Mouse (Mus musculus) neural tube, embryonic 14.5 days (tissue): ENCODE results near the gene Olfr1392. TPM values are rescaled to one million over a fixed set of nuclear protein-coding genes. Genes with fewer than 3 reads are reported as not detected.

ENCODE experiments used
- ATAC-seq: fragments of 200-750 bp; cut with Nextera tagmentation; 2 replicates; pipeline ENCODE4 v1.8.0; 2017; ENCODE audit warnings: low read depth, mild to moderate bottlenecking, moderate TSS enrichment, moderate library complexity
- H3K27ac ChIP-seq: fragments of 300-500 bp; sonication (generic); 2 replicates; pipeline ENCODE4 v1.5.1; 2014; ENCODE audit warnings: low read depth, mild to moderate bottlenecking, control low read depth, low read length, moderate library complexity, mixed read lengths
- H3K27me3 ChIP-seq: fragments of 300-500 bp; sonication (generic); 2 replicates; pipeline ENCODE4 v1.6.1; 2014; ENCODE audit warnings: low read length; ENCODE audit not compliant: control insufficient read depth, insufficient read depth
- H3K36me3 ChIP-seq: fragments of 300-500 bp; sonication (generic); 2 replicates; pipeline ENCODE4 v1.6.1; 2014; ENCODE audit warnings: low read length, mixed read lengths; ENCODE audit not compliant: control insufficient read depth, insufficient read depth
- H3K4me1 ChIP-seq: fragments of 300-500 bp; sonication (generic); 2 replicates; pipeline ENCODE4 v1.6.1; 2014; ENCODE audit warnings: low read length; ENCODE audit not compliant: control insufficient read depth, insufficient read depth
- H3K4me2 ChIP-seq: fragments of 300-500 bp; sonication (generic); 2 replicates; pipeline ENCODE4 v1.6.1; 2014; ENCODE audit warnings: mild to moderate bottlenecking, low read depth, low read length, control low read depth
- H3K4me3 ChIP-seq: fragments of 300-500 bp; sonication (generic); 2 replicates; pipeline ENCODE4 v1.5.1; 2014; ENCODE audit warnings: low read depth, low read length, control low read depth, mixed read lengths
- H3K9ac ChIP-seq: fragments of 300-500 bp; sonication (generic); replicated peaks from 2 replicates; pipeline ENCODE4 v1.6.1; 2014; ENCODE audit warnings: low read depth, mild to moderate bottlenecking, control low read depth, low read length, mixed read lengths
- H3K9me3 ChIP-seq: fragments of 300-500 bp; sonication (generic); 2 replicates; pipeline ENCODE4 v1.6.1; 2016; ENCODE audit warnings: low read length; ENCODE audit not compliant: control insufficient read depth
- WGBS: fragments of 180-500 bp; shearing (Covaris S2); extraction: QIAGEN DNeasy Blood & Tissue Kit; methylation state at CpG from one replicate; pipeline ENCODE4 v1.1.7; 2014; 5-methylcytosine and 5-hydroxymethylcytosine counted together
- polyA plus RNA-seq: library from polyadenylated mRNA; unstranded; fragments of >200 nt; fragmentation: Nextera tagmentation; extraction: Ambion mirVana; gene quantifications from 2 replicates; pipeline ENCODE4 v1.2.1, GENCODE M21; 2014

Olfr1392 gene
- polyA plus RNA-seq, 1 experiment from 2014 or later, result not detected

DNA sequence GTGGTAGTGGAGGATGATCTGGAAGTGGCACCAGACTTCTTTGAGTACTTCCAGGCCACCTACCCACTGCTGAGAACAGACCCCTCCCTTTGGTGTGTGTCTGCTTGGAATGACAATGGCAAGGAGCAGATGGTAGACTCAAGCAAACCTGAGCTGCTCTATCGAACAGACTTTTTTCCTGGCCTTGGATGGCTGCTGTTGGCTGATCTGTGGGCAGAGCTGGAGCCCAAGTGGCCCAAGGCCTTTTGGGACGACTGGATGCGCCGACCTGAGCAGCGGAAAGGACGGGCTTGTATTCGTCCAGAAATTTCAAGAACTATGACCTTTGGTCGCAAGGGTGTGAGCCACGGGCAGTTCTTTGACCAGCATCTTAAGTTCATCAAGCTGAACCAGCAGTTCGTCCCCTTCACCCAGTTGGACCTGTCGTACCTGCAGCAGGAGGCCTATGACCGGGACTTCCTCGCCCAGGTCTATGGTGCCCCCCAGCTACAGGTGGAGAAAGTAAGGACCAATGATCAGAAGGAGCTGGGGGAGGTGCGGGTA, 23.7 kb upstream of the Olfr1392 start:
- no peaks in the 10 kb centered on the region for H3K27me3 ChIP-seq
- no peak overlapping the region for H3K27ac ChIP-seq
- H3K4me1 ChIP-seq, result no peaks in the 10 kb centered on the region
- no peak for ATAC-seq
- H3K9me3 ChIP-seq, result no peaks in the 10 kb centered on the region
- H3K9ac ChIP-seq, result no peak overlapping the region
- H3K4me3 ChIP-seq, result no peak overlapping the region
- H3K36me3 ChIP-seq, result no peaks in the 10 kb centered on the region; the same call in 1 of the 2 replicates
- H3K4me2 ChIP-seq, result no peak overlapping the region
- WGBS, result 95% methylated on average over 14 of the region's 14 CpGs

DNA sequence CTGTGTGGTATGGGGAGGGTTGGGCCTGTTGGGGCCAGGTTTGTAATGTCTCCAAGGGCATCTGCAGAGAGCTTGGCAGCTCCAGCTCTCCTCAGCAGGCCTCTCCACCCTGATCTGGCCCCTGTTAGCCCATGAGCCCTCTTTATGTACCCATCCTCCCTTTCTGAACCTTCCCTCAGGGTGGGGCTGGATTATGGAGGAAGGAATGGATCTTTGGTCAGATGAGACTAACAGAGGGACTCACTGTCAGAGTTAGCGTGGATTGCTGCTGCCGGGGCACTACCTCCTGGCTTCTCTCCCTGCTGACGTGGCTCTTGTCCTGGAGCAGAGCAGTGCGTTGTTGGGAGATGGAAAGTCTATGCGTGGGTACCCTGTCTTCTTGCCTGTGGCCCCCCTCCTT, 22.8 kb upstream of the Olfr1392 start:
- 96% methylated on average over 5 of the region's 5 CpGs for WGBS
- Histone ChIP-seq H3K9ac (no peak overlapping the region), H3K27me3 (no peaks in the 10 kb centered on the region), H3K27ac (no peak overlapping the region), H3K4me3 (no peak overlapping the region), H3K4me1 (no peaks in the 10 kb centered on the region), H3K9me3 (no peaks in the 10 kb centered on the region), H3K36me3 (no peaks in the 10 kb centered on the region; the same call in 1 of the 2 replicates), H3K4me2 (no peak overlapping the region)
- ATAC-seq, result no peak

GRCm38 (mm10) chr11:49263149-49263548, 21.9 kb upstream of the Olfr1392 start:
- H3K9ac ChIP-seq, result no peak overlapping the region
- H3K27ac ChIP-seq, result no peak overlapping the region
- WGBS, result 95% methylated on average over 6 of the region's 6 CpGs
- no peak overlapping the region for H3K4me3 ChIP-seq
- no peaks in the 10 kb centered on the region; the same call in 1 of the 2 replicates for H3K36me3 ChIP-seq
- H3K27me3 ChIP-seq, result no peaks in the 10 kb centered on the region
- no peak for ATAC-seq
- no peaks in the 10 kb centered on the region for H3K4me1 ChIP-seq
- H3K4me2 ChIP-seq, result no peak overlapping the region
- H3K9me3 ChIP-seq, result no peaks in the 10 kb centered on the region

- H3K27me3 ChIP-seq, result no peaks in the 10 kb centered on the region
- H3K4me1 ChIP-seq, result no peaks in the 10 kb centered on the region
- no peaks in the 10 kb centered on the region for H3K9me3 ChIP-seq
- WGBS, result 92% methylated on average over 7 of the region's 7 CpGs
- no peak overlapping the region for H3K4me2 ChIP-seq
- H3K36me3 ChIP-seq, result no peaks in the 10 kb centered on the region; the same call in 1 of the 2 replicates
- no peak overlapping the region for H3K27ac ChIP-seq
- H3K4me3 ChIP-seq, result no peak overlapping the region
- ATAC-seq, result no peak
- no peak overlapping the region for H3K9ac ChIP-seq
Measured at GRCm38 (mm10) chr11:49264081-49264480, 21.0 kb upstream of the Olfr1392 start.

DNA sequence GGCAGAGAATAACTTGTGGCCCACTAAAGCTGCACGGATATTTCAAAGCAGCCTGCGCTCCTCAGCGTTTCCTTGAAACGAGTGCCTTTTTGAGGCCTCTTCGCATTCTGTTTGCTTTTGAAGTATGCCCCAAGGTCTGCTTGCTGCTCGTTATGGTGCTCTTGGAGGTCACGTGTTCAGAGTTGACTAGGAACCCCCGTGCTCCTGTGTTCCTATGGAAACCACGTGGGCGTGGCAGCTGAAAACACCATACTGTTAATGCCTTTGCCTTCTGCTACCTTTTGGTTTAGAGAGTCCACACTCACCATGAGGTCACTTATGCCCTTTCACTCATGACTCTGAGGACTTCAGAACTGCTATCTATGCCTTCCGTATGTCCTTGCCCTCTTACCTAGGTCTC, 20.5 kb upstream of the Olfr1392 start:
- Histone ChIP-seq H3K27me3 (no peaks in the 10 kb centered on the region), H3K4me3 (no peak overlapping the region), H3K4me1 (no peaks in the 10 kb centered on the region), H3K36me3 (no peaks in the 10 kb centered on the region; the same call in 1 of the 2 replicates), H3K4me2 (no peak overlapping the region), H3K27ac (no peak overlapping the region), H3K9me3 (no peaks in the 10 kb centered on the region), H3K9ac (no peak overlapping the region)
- ATAC-seq, result no peak
- 83% methylated on average over 11 of the region's 11 CpGs for WGBS

- H3K36me3 ChIP-seq, result no peaks in the 10 kb centered on the region; the same call in 1 of the 2 replicates
- H3K9ac ChIP-seq, result no peak overlapping the region
- ATAC-seq, result no peak
- no peaks in the 10 kb centered on the region for H3K4me1 ChIP-seq
- no peaks in the 10 kb centered on the region for H3K27me3 ChIP-seq
- H3K4me2 ChIP-seq, result no peak overlapping the region
- no peaks in the 10 kb centered on the region for H3K9me3 ChIP-seq
- no peak overlapping the region for H3K4me3 ChIP-seq
- H3K27ac ChIP-seq, result no peak overlapping the region
- 81% methylated on average over 8 of the region's 8 CpGs for WGBS
Measured at GRCm38 (mm10) chr11:49265101-49265500, 20.0 kb upstream of the Olfr1392 start.

DNA sequence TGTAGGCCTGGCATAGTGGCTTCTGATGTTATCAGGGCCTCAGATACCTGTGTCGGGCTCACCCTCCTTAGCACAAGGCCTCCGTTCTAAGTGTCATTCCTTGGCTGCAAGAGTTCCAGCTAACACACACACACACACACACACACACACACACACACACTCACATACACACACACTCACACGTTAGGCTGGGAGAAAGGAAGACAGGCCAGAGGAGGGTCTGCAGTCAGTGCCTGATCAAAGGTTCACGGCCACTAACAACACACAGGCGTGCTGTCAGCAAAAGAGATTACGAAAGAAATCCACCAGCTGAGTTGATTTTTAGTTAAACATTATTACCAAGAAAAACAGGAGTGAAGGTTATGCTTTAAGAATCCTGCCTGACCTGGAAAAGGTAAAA, 18.4 kb upstream of the Olfr1392 start:
- Histone ChIP-seq H3K4me2 (no peak overlapping the region), H3K9ac (no peak overlapping the region), H3K36me3 (no peaks in the 10 kb centered on the region; the same call in 1 of the 2 replicates), H3K27ac (no peak overlapping the region), H3K9me3 (no peaks in the 10 kb centered on the region), H3K4me3 (no peak overlapping the region), H3K27me3 (no peaks in the 10 kb centered on the region), H3K4me1 (no peaks in the 10 kb centered on the region)
- WGBS, result 94% methylated on average over 6 of the region's 6 CpGs
- no peak for ATAC-seq

DNA sequence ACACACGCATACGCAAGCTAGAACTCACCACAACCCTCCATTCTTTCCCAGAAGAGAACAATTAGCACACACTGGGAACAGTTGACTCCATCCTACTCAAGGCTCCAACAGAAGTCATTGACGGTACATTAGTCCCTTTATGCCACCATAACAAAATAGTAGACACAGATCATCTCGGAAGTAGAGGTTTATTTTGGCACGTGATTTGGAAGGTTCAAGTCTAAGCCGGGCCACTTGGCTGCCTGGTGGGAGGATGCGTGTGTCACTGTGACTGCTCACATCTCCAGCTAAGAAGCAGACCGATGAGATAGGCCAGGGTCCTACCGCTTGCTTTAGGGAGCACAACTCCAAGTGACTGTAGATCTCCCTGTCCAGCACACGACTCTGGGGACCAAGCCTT, 17.8 kb upstream of the Olfr1392 start:
- WGBS, result 82% methylated on average over 10 of the region's 10 CpGs
- Histone ChIP-seq H3K4me2 (no peak overlapping the region), H3K9me3 (no peaks in the 10 kb centered on the region), H3K27me3 (no peaks in the 10 kb centered on the region), H3K4me1 (no peaks in the 10 kb centered on the region), H3K9ac (no peak overlapping the region), H3K36me3 (no peaks in the 10 kb centered on the region), H3K27ac (no peak overlapping the region), H3K4me3 (no peak overlapping the region)
- ATAC-seq, result no peak

DNA sequence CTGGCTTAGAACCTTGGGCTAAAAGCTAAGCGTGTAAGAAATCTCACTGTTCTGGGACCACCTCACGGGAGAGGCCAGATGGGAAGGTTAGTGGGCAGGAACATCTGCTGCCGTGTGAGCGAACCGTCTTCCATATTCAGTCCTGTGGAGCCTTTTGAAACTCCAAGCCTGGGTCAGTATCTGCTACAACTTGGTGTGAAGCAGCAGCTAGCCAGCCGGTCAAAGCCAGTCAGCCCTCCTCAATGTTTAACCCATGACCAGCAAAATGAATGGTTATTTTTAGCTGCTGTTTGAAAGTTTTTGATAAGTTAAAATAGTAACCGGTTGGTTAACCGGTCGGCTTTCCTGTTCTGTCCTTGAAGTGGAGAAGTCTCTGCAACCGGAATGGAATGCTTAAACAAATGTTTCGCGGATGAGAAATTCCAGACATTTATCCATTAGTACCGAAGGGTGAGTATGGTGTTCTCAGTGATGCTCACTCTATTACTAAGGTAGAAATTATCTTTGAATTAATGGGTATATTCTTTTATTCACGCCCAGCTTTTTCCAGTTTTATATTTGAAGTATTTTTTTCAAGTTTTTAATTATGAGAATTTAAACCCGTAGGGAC, 17.0 kb upstream of the Olfr1392 start:
- no peak overlapping the region for H3K4me2 ChIP-seq
- H3K4me1 ChIP-seq, result no peaks in the 10 kb centered on the region
- H3K4me3 ChIP-seq, result no peak overlapping the region
- no peak overlapping the region for H3K27ac ChIP-seq
- WGBS, result 78% methylated on average over 15 of the region's 15 CpGs
- no peak for ATAC-seq
- no peaks in the 10 kb centered on the region for H3K27me3 ChIP-seq
- no peaks in the 10 kb centered on the region for H3K9me3 ChIP-seq
- no peak overlapping the region for H3K9ac ChIP-seq
- H3K36me3 ChIP-seq, result no peaks in the 10 kb centered on the region
